Mouse (Mus musculus) hindbrain, embryonic 15.5 days (tissue): Measurements from ENCODE around the gene Mgmt. TPM values are rescaled to one million over a fixed set of nuclear protein-coding genes. Genes with fewer than 3 reads are reported as not detected.
A peak's percentile ranks its signal among the peaks of the same experiment; 100 is the strongest.

Experiments
- ATAC-seq: fragments of 200-750 bp; cut with Nextera tagmentation; 2 replicates; pipeline ENCODE4 v1.8.0; 2017; ENCODE audit warnings: low read depth, moderate number of reproducible peaks, moderate TSS enrichment; ENCODE audit not compliant: low FRiP score
- H3K27ac ChIP-seq: fragments of 300-500 bp; sonication (generic); replicated peaks from 2 replicates; pipeline ENCODE4 v1.5.1; 2015; ENCODE audit warnings: mild to moderate bottlenecking, inconsistent platforms
- H3K27me3 ChIP-seq: fragments of 300-500 bp; sonication (generic); 2 replicates; pipeline ENCODE4 v1.6.1; 2015; ENCODE audit warnings: control low read depth, inconsistent platforms
- H3K36me3 ChIP-seq: fragments of 300-500 bp; sonication (generic); 2 replicates; pipeline ENCODE4 v1.6.1; 2015; ENCODE audit warnings: control low read depth, inconsistent platforms
- H3K4me1 ChIP-seq: fragments of 300-500 bp; sonication (generic); replicated peaks from 2 replicates; pipeline ENCODE4 v1.6.1; 2015; ENCODE audit warnings: control low read depth, inconsistent platforms
- H3K4me2 ChIP-seq: fragments of 300-500 bp; sonication (generic); 2 replicates; pipeline ENCODE4 v1.6.1; 2015; ENCODE audit warnings: moderate library complexity, mild to moderate bottlenecking, inconsistent platforms
- H3K4me3 ChIP-seq: fragments of 300-500 bp; sonication (generic); 2 replicates; pipeline ENCODE4 v1.5.1; 2015; ENCODE audit warnings: mild to moderate bottlenecking, inconsistent platforms
- H3K9ac ChIP-seq: fragments of 300-500 bp; sonication (generic); 2 replicates; pipeline ENCODE4 v1.6.1; 2015; ENCODE audit warnings: inconsistent platforms
- H3K9me3 ChIP-seq: fragments of 300-500 bp; sonication (generic); 2 replicates; pipeline ENCODE4 v1.6.1; 2016; ENCODE audit warnings: control low read depth, inconsistent platforms
- WGBS: fragments of 180-500 bp; shearing (Covaris S2); methylation state at CpG from one replicate; pipeline ENCODE4 v1.1.7; 2015; 5-methylcytosine and 5-hydroxymethylcytosine counted together
- polyA plus RNA-seq: library from polyadenylated mRNA; unstranded; fragments of >200 nt; fragmentation: Nextera tagmentation; extraction: Ambion mirVana; gene quantifications from 2 replicates; pipeline ENCODE4 v1.2.1, GENCODE M21; 2015

Mgmt gene
- polyA plus RNA-seq, 1 experiment from 2014 or later = 1.5 TPM

DNA sequence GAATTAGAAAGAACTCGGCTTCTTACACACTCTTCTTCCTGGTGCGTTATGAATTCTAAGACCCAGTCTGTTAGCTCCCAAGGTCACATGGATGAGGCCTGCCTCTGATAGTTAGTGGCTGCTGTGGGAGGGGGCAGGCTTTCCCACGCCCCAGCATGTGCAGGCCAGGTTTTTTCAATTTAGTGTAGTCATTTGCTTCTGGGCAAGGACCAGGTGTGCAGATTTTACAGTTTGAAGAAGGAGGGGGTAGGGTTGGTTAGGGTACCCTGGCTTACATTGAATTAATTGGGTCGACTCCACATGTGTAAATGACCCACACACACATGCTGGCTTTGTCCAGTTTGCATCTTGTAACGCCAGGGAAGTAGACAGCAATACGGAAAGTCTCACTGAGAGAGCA is 193.7 kb downstream of the Mgmt start:
- H3K9me3 ChIP-seq = no peaks in the 10 kb centered on the region
- no peak overlapping the region for H3K9ac ChIP-seq
- ATAC-seq = no peak
- no peaks in the 10 kb centered on the region for H3K36me3 ChIP-seq
- H3K27ac ChIP-seq = no peak overlapping the region
- no peaks in the 10 kb centered on the region for H3K27me3 ChIP-seq
- 87% methylated on average over 6 of the region's 6 CpGs for WGBS
- H3K4me3 ChIP-seq = no peak overlapping the region
- H3K4me1 ChIP-seq = peaks cover 28% of the 10 kb centered on the region
- no peak overlapping the region for H3K4me2 ChIP-seq

DNA sequence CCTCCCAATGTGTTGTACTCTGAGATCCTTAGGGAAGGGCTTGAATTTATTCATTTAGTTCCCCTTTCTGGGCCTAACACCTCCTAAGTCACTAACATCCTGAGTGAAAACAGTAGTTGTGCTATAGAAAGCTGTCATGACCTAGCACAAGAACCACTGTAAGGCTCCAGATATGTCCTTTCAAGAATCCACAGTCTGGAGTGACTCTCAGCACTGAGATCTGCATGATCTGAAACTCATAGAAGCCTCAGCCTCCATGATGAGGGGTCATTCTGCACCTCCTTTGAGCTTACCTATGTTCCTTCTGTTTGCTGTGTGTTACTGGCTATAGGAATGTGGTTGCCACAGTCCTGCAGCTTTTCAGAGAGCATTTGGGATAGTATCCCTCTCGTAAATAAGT is 200.1 kb downstream of the Mgmt start:
- WGBS = 92% methylated on average over 1 of the region's 1 CpGs
- H3K4me3 ChIP-seq = no peak overlapping the region
- no peak overlapping the region for H3K9ac ChIP-seq
- H3K27ac ChIP-seq = no peak overlapping the region
- no peaks in the 10 kb centered on the region for H3K9me3 ChIP-seq
- H3K27me3 ChIP-seq = no peaks in the 10 kb centered on the region
- ATAC-seq = no peak
- H3K4me1 ChIP-seq = peaks cover 11% of the 10 kb centered on the region
- H3K4me2 ChIP-seq = no peak overlapping the region
- H3K36me3 ChIP-seq = no peaks in the 10 kb centered on the region

- H3K4me3 ChIP-seq = no peak overlapping the region
- no peak overlapping the region for H3K9ac ChIP-seq
- no peak overlapping the region for H3K4me2 ChIP-seq
- H3K36me3 ChIP-seq = no peaks in the 10 kb centered on the region
- whole genome bisulfite sequencing = 92% methylated on average over 1 of the region's 1 CpGs
- H3K9me3 ChIP-seq = no peaks in the 10 kb centered on the region
- no peak for ATAC-seq
- H3K4me1 ChIP-seq = peaks cover 11% of the 10 kb centered on the region
- no peaks in the 10 kb centered on the region for H3K27me3 ChIP-seq
- no peak overlapping the region for H3K27ac ChIP-seq
Measured at GRCm38 (mm10) chr7:137095702-137096101, 201.3 kb downstream of the Mgmt start.

DNA sequence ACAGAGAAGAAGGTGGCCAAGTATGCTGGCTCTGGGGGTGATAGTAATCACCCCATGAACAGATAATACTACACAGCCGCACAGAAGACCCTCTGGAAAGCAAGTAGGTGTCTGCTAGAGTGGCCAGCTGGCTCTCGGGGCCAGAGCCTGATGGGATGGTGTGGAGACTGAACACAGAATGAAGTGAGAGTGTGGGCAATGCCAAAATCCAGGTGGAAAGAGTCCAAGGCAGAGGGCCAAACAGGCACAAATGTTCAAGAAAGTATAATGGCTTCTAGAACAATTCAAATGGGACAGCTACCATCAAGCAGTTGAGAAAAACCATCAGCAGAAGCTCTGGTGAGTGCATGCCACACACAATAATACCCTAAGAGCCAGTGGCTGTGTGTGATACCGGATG is 205.4 kb downstream of the Mgmt start:
- no peak overlapping the region for H3K4me3 ChIP-seq
- no peaks in the 10 kb centered on the region for H3K4me1 ChIP-seq
- no peaks in the 10 kb centered on the region for H3K27me3 ChIP-seq
- no peak overlapping the region for H3K9ac ChIP-seq
- H3K4me2 ChIP-seq = no peak overlapping the region
- H3K36me3 ChIP-seq = no peaks in the 10 kb centered on the region
- 76% methylated on average over 3 of the region's 3 CpGs for WGBS
- H3K27ac ChIP-seq = no peak overlapping the region
- no peak for ATAC-seq
- H3K9me3 ChIP-seq = no peaks in the 10 kb centered on the region

- ATAC-seq = no peak
- Histone ChIP-seq H3K4me2 (no peak overlapping the region), H3K4me1 (no peaks in the 10 kb centered on the region), H3K4me3 (no peak overlapping the region), H3K9me3 (no peaks in the 10 kb centered on the region), H3K9ac (no peak overlapping the region), H3K36me3 (no peaks in the 10 kb centered on the region), H3K27me3 (no peaks in the 10 kb centered on the region), H3K27ac (no peak overlapping the region)
- 59% methylated on average over 10 of the region's 10 CpGs for WGBS
Measured at GRCm38 (mm10) chr7:137102606-137103195, 208.3 kb downstream of the Mgmt start.

DNA sequence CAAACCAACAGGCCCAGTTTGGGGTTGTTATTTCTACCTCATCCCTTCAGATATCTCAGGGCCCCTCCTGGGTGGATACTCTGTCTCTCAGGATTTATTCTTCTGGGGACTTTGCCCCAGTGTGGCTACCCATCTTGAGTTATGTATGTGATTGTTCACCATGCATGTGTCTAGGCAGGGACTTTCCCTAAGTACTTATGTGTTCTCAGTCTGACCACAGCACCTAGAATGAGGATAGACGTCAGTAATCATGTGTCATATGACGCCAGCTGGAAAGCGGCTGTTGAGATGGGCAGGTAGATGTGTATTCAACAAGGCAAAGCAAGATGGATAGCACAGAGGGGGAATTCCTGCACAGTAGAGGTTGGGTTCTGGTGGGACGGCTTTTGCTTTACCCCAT is 217.7 kb downstream of the Mgmt start:
- Histone ChIP-seq H3K36me3 (no peaks in the 10 kb centered on the region), H3K4me2 (no peak overlapping the region), H3K27me3 (no peaks in the 10 kb centered on the region), H3K4me1 (no peaks in the 10 kb centered on the region), H3K9me3 (peaks cover 18% of the 10 kb centered on the region), H3K4me3 (no peak overlapping the region), H3K27ac (no peak overlapping the region), H3K9ac (no peak overlapping the region)
- WGBS = 98% methylated on average over 4 of the region's 4 CpGs
- no peak for ATAC-seq

- no peak overlapping the region for H3K4me3 ChIP-seq
- H3K9me3 ChIP-seq = peaks cover 18% of the 10 kb centered on the region
- no peaks in the 10 kb centered on the region for H3K27me3 ChIP-seq
- no peak for ATAC-seq
- no peaks in the 10 kb centered on the region for H3K36me3 ChIP-seq
- WGBS = 91% methylated on average over 4 of the region's 4 CpGs
- no peak overlapping the region for H3K27ac ChIP-seq
- H3K9ac ChIP-seq = no peak overlapping the region
- peaks cover 15% of the 10 kb centered on the region for H3K4me1 ChIP-seq
- H3K4me2 ChIP-seq = no peak overlapping the region
Measured at GRCm38 (mm10) chr7:137116246-137116645, 221.8 kb downstream of the Mgmt start.

DNA sequence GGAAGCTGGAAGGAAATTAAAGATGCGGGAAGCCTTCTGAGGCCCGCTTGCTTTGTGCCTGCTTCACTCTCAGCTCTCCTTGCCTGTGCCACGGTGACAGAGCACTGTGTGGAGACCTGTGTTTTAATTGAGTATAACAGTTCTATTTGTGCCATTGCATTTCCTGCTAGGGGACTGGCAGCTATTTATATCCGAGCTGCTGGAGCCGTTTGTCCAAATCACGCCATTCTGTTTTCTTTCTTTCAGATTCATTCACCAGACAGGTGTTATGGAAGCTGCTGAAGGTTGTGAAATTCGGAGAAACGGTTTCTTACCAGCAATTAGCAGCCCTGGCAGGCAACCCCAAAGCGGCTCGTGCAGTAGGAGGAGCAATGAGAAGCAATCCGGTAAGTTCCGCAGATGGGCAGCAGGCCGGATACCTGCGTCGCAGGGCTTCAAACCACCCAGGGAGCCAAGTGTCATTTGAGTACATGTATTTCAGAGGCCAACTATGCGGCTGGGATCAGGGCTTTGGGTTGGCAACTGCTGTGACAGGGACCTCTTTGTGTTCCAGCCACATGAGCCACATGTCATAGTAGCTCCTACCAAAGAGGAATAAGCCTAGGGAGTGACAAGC is 226.9 kb downstream of the Mgmt start:
- Histone ChIP-seq H3K27ac (peak overlapping the region; percentile 67), H3K9ac (no peak overlapping the region), H3K27me3 (no peaks in the 10 kb centered on the region), H3K9me3 (no peaks in the 10 kb centered on the region), H3K4me2 (peak overlapping the region; percentile 9; the same call in 1 of the 2 replicates), H3K4me3 (no peak overlapping the region), H3K4me1 (peaks cover 21% of the 10 kb centered on the region), H3K36me3 (no peaks in the 10 kb centered on the region)
- ATAC-seq = peak; percentile 59; the same call in 1 of the 2 replicates
- WGBS = 60% methylated on average over 16 of the region's 16 CpGs

DNA sequence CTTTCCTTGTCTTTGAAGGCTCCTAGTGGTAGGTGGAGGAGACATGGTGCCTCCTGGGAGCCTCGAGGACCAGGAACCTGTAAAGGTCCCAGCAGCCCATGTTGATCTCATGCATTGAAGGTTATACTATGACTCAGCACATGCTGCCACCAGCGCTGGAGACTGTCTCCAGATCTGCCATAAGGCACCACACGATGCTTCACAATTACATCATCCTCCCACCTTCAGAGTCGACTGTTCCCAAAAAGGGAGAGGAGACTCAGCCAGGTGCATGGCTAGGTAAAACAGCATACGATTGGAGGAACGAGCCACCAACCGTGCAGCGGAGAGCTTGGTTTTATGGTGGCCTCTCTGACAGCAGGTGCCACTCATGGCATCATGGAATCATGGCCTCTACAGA is 234.3 kb downstream of the Mgmt start:
- no peak for ATAC-seq
- no peak overlapping the region for H3K4me3 ChIP-seq
- no peaks in the 10 kb centered on the region for H3K27me3 ChIP-seq
- WGBS = 91% methylated on average over 8 of the region's 8 CpGs
- H3K27ac ChIP-seq = no peak overlapping the region
- H3K36me3 ChIP-seq = no peaks in the 10 kb centered on the region
- no peak overlapping the region for H3K9ac ChIP-seq
- no peaks in the 10 kb centered on the region for H3K4me1 ChIP-seq
- H3K4me2 ChIP-seq = no peak overlapping the region
- H3K9me3 ChIP-seq = no peaks in the 10 kb centered on the region

GRCm38 (mm10) chr7:137130211-137130610 is 235.8 kb downstream of the Mgmt start:
- H3K4me2 ChIP-seq = no peak overlapping the region

DNA sequence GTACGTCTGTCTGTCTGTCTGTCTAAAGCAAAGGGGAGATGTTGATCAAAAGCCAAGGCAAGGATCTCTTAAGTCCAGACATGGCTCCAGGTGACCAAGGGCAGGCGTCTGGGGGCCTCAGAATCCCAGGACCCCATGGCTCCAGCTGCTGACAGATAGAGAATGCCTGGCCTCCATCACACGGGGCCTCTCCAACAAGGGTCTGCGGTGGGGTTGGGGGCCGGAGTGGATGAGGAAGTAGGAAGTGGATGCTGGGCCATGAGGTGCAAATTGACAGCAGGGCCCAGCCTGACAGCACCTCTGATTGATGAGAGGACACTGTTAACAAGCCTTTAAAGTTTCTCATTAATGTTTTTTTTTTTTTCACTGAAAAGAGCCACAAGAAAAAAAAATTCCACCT is 237.5 kb downstream of the Mgmt start:
- Histone ChIP-seq H3K27me3 (no peaks in the 10 kb centered on the region), H3K4me2 (no peak overlapping the region), H3K9ac (no peak overlapping the region), H3K27ac (no peak overlapping the region), H3K4me1 (no peaks in the 10 kb centered on the region), H3K36me3 (no peaks in the 10 kb centered on the region), H3K4me3 (no peak overlapping the region), H3K9me3 (no peaks in the 10 kb centered on the region)
- no peak for ATAC-seq
- 76% methylated on average over 5 of the region's 5 CpGs for WGBS

More at GRCm38 (mm10) chr7:137130211-137130610, 235.8 kb downstream of the Mgmt start:
- no peak overlapping the region for H3K4me3 ChIP-seq
- 82% methylated on average over 10 of the region's 10 CpGs for WGBS
- H3K36me3 ChIP-seq = no peaks in the 10 kb centered on the region
- no peaks in the 10 kb centered on the region for H3K4me1 ChIP-seq
- H3K27ac ChIP-seq = no peak overlapping the region
- ATAC-seq = no peak
- H3K9ac ChIP-seq = no peak overlapping the region
- no peaks in the 10 kb centered on the region for H3K9me3 ChIP-seq
- H3K27me3 ChIP-seq = no peaks in the 10 kb centered on the region

DNA sequence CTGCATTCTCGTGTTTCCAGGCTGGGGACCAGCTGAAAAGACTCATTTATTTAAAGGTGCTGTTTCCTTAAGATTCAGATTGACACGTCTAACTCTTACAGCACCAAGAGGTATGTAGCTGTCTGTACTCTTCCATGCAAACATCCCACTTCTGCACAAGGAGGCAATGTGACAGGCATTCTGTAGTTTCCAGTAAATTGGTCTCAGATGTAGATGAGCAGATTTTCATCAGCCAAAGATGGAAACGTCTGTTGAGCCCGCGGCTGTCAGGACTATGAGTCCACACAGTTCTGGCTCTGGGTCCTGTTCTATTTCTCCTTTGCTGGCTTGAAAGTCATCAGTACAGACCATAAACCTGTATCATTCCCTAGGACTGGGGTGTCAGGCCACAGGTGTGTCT is 243.7 kb downstream of the Mgmt start:
- H3K27me3 ChIP-seq = no peaks in the 10 kb centered on the region
- H3K4me2 ChIP-seq = no peak overlapping the region
- H3K36me3 ChIP-seq = no peaks in the 10 kb centered on the region
- no peak overlapping the region for H3K9ac ChIP-seq
- H3K9me3 ChIP-seq = no peaks in the 10 kb centered on the region
- no peak overlapping the region for H3K4me3 ChIP-seq
- 63% methylated on average over 5 of the region's 5 CpGs for WGBS
- H3K27ac ChIP-seq = no peak overlapping the region
- no peaks in the 10 kb centered on the region for H3K4me1 ChIP-seq
- ATAC-seq = no peak

DNA sequence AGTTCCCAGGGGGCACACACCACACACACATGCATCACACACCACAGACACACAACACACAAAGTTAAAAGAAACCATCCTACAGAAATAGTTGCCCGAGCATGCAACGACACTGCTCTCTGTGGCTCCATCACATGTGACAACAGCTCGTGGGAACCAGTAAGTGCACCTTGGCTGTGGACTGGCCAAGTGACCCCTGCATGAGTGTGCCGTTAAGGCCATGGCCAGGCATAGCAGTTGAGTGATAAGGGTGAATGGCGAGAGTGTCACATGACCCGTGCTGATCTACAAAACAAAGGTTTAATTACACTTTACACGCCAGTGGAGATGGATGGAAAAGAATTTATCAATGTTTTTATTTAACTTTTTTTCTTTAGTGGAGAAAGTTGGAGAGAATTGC is 245.9 kb downstream of the Mgmt start:
- H3K9me3 ChIP-seq = no peaks in the 10 kb centered on the region
- H3K27me3 ChIP-seq = no peaks in the 10 kb centered on the region
- H3K9ac ChIP-seq = no peak overlapping the region
- ATAC-seq = no peak
- no peak overlapping the region for H3K4me2 ChIP-seq
- no peak overlapping the region for H3K27ac ChIP-seq
- 76% methylated on average over 7 of the region's 7 CpGs for WGBS
- no peak overlapping the region for H3K4me3 ChIP-seq
- H3K4me1 ChIP-seq = no peaks in the 10 kb centered on the region
- no peaks in the 10 kb centered on the region for H3K36me3 ChIP-seq
